Mouse (Mus musculus) stomach, postnatal 0 days (tissue): ENCODE results near the gene Tdrkh. TPM values are rescaled to one million over a fixed set of nuclear protein-coding genes. Genes with fewer than 3 reads are reported as not detected.
A peak's percentile ranks its signal among the peaks of the same experiment; 100 is the strongest.

ENCODE experiments used
- ATAC-seq: fragments of 200-750 bp; cut with Nextera tagmentation; 2 replicates; pipeline ENCODE4 v1.8.0; 2017; ENCODE audit not compliant: low FRiP score, low TSS enrichment
- DNase-seq: peaks from one replicate; pipeline ENCODE4 v3.0.0-alpha.2; 2016; ENCODE audit warnings: low spot score
- H3K27ac ChIP-seq: fragments of 300-500 bp; sonication (generic); replicated peaks from 2 replicates; pipeline ENCODE4 v1.5.1; 2014; ENCODE audit warnings: mild to moderate bottlenecking, control low read depth
- H3K27me3 ChIP-seq: fragments of 300-500 bp; sonication (generic); 2 replicates; pipeline ENCODE4 v1.6.1; 2014; ENCODE audit warnings: low read length; ENCODE audit not compliant: control insufficient read depth, insufficient read depth
- H3K36me3 ChIP-seq: fragments of 300-500 bp; sonication (generic); 2 replicates; pipeline ENCODE4 v1.6.1; 2014; ENCODE audit warnings: low read length, mixed read lengths; ENCODE audit not compliant: control insufficient read depth, insufficient read depth
- H3K4me1 ChIP-seq: fragments of 300-500 bp; sonication (generic); replicated peaks from 2 replicates; pipeline ENCODE4 v1.6.1; 2014; ENCODE audit warnings: antibody characterized with exemption; ENCODE audit not compliant: control insufficient read depth, insufficient read depth
- H3K4me2 ChIP-seq: fragments of 300-500 bp; sonication (generic); replicated peaks from 2 replicates; pipeline ENCODE4 v1.6.1; 2014; ENCODE audit warnings: low read depth, mild to moderate bottlenecking, control low read depth, moderate library complexity
- H3K4me3 ChIP-seq: fragments of 300-500 bp; sonication (generic); 2 replicates; pipeline ENCODE4 v1.5.1; 2014; ENCODE audit warnings: low read depth, low read length, control low read depth
- H3K9ac ChIP-seq: fragments of 300-500 bp; sonication (generic); 2 replicates; pipeline ENCODE4 v1.6.1; 2014; ENCODE audit warnings: mild to moderate bottlenecking, low read length, control low read depth, mixed read lengths
- H3K9me3 ChIP-seq: fragments of 300-500 bp; sonication (generic); 2 replicates; pipeline ENCODE4 v1.6.1; 2016; ENCODE audit warnings: low read length; ENCODE audit not compliant: control insufficient read depth
- CTCF ChIP-seq: IDR thresholded peaks from 2 replicates; pipeline ENCODE4 v1.5.1; 2016; ENCODE audit warnings: antibody characterized with exemption, low read depth, mild to moderate bottlenecking, moderate library complexity
- EP300 ChIP-seq: optimal IDR thresholded peaks from 2 replicates; pipeline ENCODE3; 2016; ENCODE audit warnings: antibody characterized with exemption
- WGBS: fragments of 180-500 bp; shearing (Covaris S2); extraction: QIAGEN DNeasy Blood & Tissue Kit; methylation state at CpG from one replicate; pipeline ENCODE4 v1.1.7; 2014; 5-methylcytosine and 5-hydroxymethylcytosine counted together
- polyA plus RNA-seq: library from polyadenylated mRNA; unstranded; fragments of >200 nt; fragmentation: Nextera tagmentation; extraction: Ambion mirVana; gene quantifications from 2 replicates; pipeline ENCODE4 v1.2.1, GENCODE M21; 2015

Tdrkh gene
- polyA plus RNA-seq, 1 experiment from 2014 or later, result 3.8 TPM

- ATAC-seq (peak; percentile 39; the same call in 1 of the 2 replicates), DNase-seq (no peak)
- Histone ChIP-seq H3K27me3 (no peaks in the 10 kb centered on the region), H3K36me3 (no peaks in the 10 kb centered on the region), H3K4me3 (peak overlapping the region; percentile 14; the same call in 1 of the 2 replicates), H3K27ac (no peak overlapping the region), H3K4me2 (peak overlapping the region; percentile 45), H3K9ac (peak overlapping the region; percentile 50), H3K4me1 (no peaks in the 10 kb centered on the region), H3K9me3 (no peaks in the 10 kb centered on the region)
- TF ChIP-seq CTCF (peak; percentile 27; the same call in 1 of the 2 replicates), EP300 (no peak)
- WGBS, result 3% methylated on average over 20 of the region's 20 CpGs
Observed at GRCm38 (mm10) chr3:94398943-94399481, 14.1 kb upstream of the Tdrkh start.

GRCm38 (mm10) chr3:94399663-94400310 is 13.3 kb upstream of the Tdrkh start:
- 50% methylated on average over 5 of the region's 5 CpGs for WGBS
- TF ChIP-seq EP300, result no peak
- no peak for TF ChIP-seq CTCF
- DNase-seq, result no peak

GRCm38 (mm10) chr3:94402451-94402850 is 10.6 kb upstream of the Tdrkh start:
- TF ChIP-seq CTCF (no peak), EP300 (no peak)
- DNase-seq, result no peak
- WGBS, result 63% methylated on average over 8 of the region's 8 CpGs
- H3K4me3 ChIP-seq, result no peak overlapping the region
- H3K4me1 ChIP-seq, result no peaks in the 10 kb centered on the region
- no peak for ATAC-seq
- no peak overlapping the region for H3K27ac ChIP-seq
- no peak overlapping the region for H3K9ac ChIP-seq
- H3K36me3 ChIP-seq, result no peaks in the 10 kb centered on the region
- no peaks in the 10 kb centered on the region for H3K9me3 ChIP-seq
- no peaks in the 10 kb centered on the region for H3K27me3 ChIP-seq
- H3K4me2 ChIP-seq, result no peak overlapping the region

More at GRCm38 (mm10) chr3:94399663-94400310, 13.3 kb upstream of the Tdrkh start:
- H3K9me3 ChIP-seq, result no peaks in the 10 kb centered on the region
- no peak for ATAC-seq
- no peaks in the 10 kb centered on the region for H3K4me1 ChIP-seq
- no peaks in the 10 kb centered on the region for H3K27me3 ChIP-seq
- H3K4me3 ChIP-seq, result no peak overlapping the region
- H3K36me3 ChIP-seq, result no peaks in the 10 kb centered on the region
- no peak overlapping the region for H3K27ac ChIP-seq
- H3K9ac ChIP-seq, result no peak overlapping the region
- no peak overlapping the region for H3K4me2 ChIP-seq

- 22% methylated on average over 7 of the region's 7 CpGs for WGBS
- Histone ChIP-seq H3K9ac (no peak overlapping the region), H3K9me3 (no peaks in the 10 kb centered on the region), H3K4me2 (no peak overlapping the region), H3K27ac (no peak overlapping the region), H3K4me3 (no peak overlapping the region), H3K4me1 (no peaks in the 10 kb centered on the region), H3K36me3 (no peaks in the 10 kb centered on the region), H3K27me3 (no peaks in the 10 kb centered on the region)
- TF ChIP-seq EP300, result no peak
- no peak for TF ChIP-seq CTCF
- ATAC-seq (0 out of 2 replicates have a peak, but pooled peaks have one; percentile 27), DNase-seq (no peak)
Observed at GRCm38 (mm10) chr3:94404366-94405054, 8.6 kb upstream of the Tdrkh start.

GRCm38 (mm10) chr3:94405561-94405960 is 7.5 kb upstream of the Tdrkh start:
- TF ChIP-seq EP300, result no peak
- no peak for TF ChIP-seq CTCF
- no peak overlapping the region for H3K9ac ChIP-seq
- no peaks in the 10 kb centered on the region for H3K4me1 ChIP-seq
- H3K9me3 ChIP-seq, result no peaks in the 10 kb centered on the region
- H3K27ac ChIP-seq, result no peak overlapping the region
- no peaks in the 10 kb centered on the region for H3K36me3 ChIP-seq
- no peak overlapping the region for H3K4me2 ChIP-seq
- no peak for DNase-seq
- ATAC-seq, result no peak
- H3K27me3 ChIP-seq, result no peaks in the 10 kb centered on the region
- 54% methylated on average over 4 of the region's 4 CpGs for WGBS
- H3K4me3 ChIP-seq, result no peak overlapping the region

- H3K4me2 ChIP-seq, result peak overlapping the region; percentile 77
- no peaks in the 10 kb centered on the region for H3K9me3 ChIP-seq
- peak overlapping the region; percentile 38; the same call in 1 of the 2 replicates for H3K9ac ChIP-seq
- H3K4me1 ChIP-seq, result peaks cover 4% of the 10 kb centered on the region; the same call in 1 of the 2 replicates
- TF ChIP-seq EP300, result no peak
- no peak for TF ChIP-seq CTCF
- peak overlapping the region; percentile 44 for H3K4me3 ChIP-seq
- H3K27me3 ChIP-seq, result no peaks in the 10 kb centered on the region
- H3K27ac ChIP-seq, result no peak overlapping the region
- no peak for DNase-seq
- peak; percentile 21; the same call in 1 of the 2 replicates for ATAC-seq
- H3K36me3 ChIP-seq, result no peaks in the 10 kb centered on the region
- 5% methylated on average over 25 of the region's 25 CpGs for WGBS
Observed at GRCm38 (mm10) chr3:94412530-94412929, 543 bp upstream of the Tdrkh start.
